Mouse (Mus musculus) macrophage (primary cell): ENCODE measurements around the gene Dagla. TPM values are rescaled to one million over a fixed set of nuclear protein-coding genes. Genes with fewer than 3 reads are reported as not detected.

ENCODE experiments used
- H3K27ac ChIP-seq: fragments of 350-480 bp; formaldehyde crosslinking; 2 replicates; pipeline ENCODE4 v1.9.0; 2021
- H3K36me3 ChIP-seq: fragments of 350-480 bp; formaldehyde crosslinking; 2 replicates; pipeline ENCODE4 v1.9.0; 2021; ENCODE audit errors: inconsistent target
- H3K4me3 ChIP-seq: fragments of 350-480 bp; formaldehyde crosslinking; 2 replicates; pipeline ENCODE4 v1.9.0; 2021; ENCODE audit errors: inconsistent target
- H3K79me2 ChIP-seq: fragments of 350-480 bp; formaldehyde crosslinking; 2 replicates; pipeline ENCODE4 v1.9.0; 2021; ENCODE audit errors: inconsistent target
- WGBS: methylation state at CpG from one replicate; pipeline ENCODE4 v1.1.7; 2026; ENCODE audit warnings: inconsistent platforms; ENCODE audit not compliant: missing documents; 5-methylcytosine and 5-hydroxymethylcytosine counted together
- polyA plus RNA-seq: library from polyadenylated mRNA; stranded (reverse); fragments of 250-400 nt; gene quantifications from 3 replicates; pipeline ENCODE4 v1.2.4, GENCODE M21; 2018; ENCODE audit warnings: inconsistent platforms

Gene Dagla
- polyA plus RNA-seq, 1 experiment from 2014 or later: 2.9 TPM

- WGBS: 61% methylated on average over 8 of the region's 11 CpGs
Measured at GRCm38 (mm10) chr19:10301263-10301662, 3.4 kb downstream of the Dagla start.

GRCm38 (mm10) chr19:10300809-10301208 lies 3.9 kb downstream of the Dagla start:
- Histone ChIP-seq H3K4me3 (no peak overlapping the region), H3K36me3 (no peaks in the 10 kb centered on the region), H3K79me2 (peaks cover 29% of the 10 kb centered on the region; the same call in 1 of the 2 replicates), H3K27ac (no peak overlapping the region)
- 53% methylated on average over 4 of the region's 4 CpGs for WGBS

More at GRCm38 (mm10) chr19:10301263-10301662, 3.4 kb downstream of the Dagla start:
- peaks cover 29% of the 10 kb centered on the region; the same call in 1 of the 2 replicates for H3K79me2 ChIP-seq
- no peak overlapping the region for H3K4me3 ChIP-seq
- no peaks in the 10 kb centered on the region for H3K36me3 ChIP-seq
- no peak overlapping the region for H3K27ac ChIP-seq

GRCm38 (mm10) chr19:10298268-10298667 lies 6.4 kb downstream of the Dagla start:
- no peak overlapping the region for H3K27ac ChIP-seq
- WGBS: 97% methylated on average over 4 of the region's 4 CpGs
- no peaks in the 10 kb centered on the region for H3K36me3 ChIP-seq
- H3K79me2 ChIP-seq: peaks cover 29% of the 10 kb centered on the region; the same call in 1 of the 2 replicates
- H3K4me3 ChIP-seq: no peak overlapping the region

GRCm38 (mm10) chr19:10297041-10297503 lies 7.6 kb downstream of the Dagla start:
- Histone ChIP-seq H3K36me3 (no peaks in the 10 kb centered on the region), H3K27ac (no peak overlapping the region), H3K79me2 (peaks cover 22% of the 10 kb centered on the region; the same call in 1 of the 2 replicates), H3K4me3 (no peak overlapping the region)
- 89% methylated on average over 8 of the region's 8 CpGs for WGBS

GRCm38 (mm10) chr19:10296306-10296705 lies 8.4 kb downstream of the Dagla start:
- no peak overlapping the region for H3K27ac ChIP-seq
- H3K79me2 ChIP-seq: peaks cover 19% of the 10 kb centered on the region; the same call in 1 of the 2 replicates
- WGBS: 87% methylated on average over 5 of the region's 5 CpGs
- no peaks in the 10 kb centered on the region for H3K36me3 ChIP-seq
- H3K4me3 ChIP-seq: no peak overlapping the region

- Histone ChIP-seq H3K79me2 (peaks cover 7% of the 10 kb centered on the region; the same call in 1 of the 2 replicates), H3K27ac (peak overlapping the region; percentile 34), H3K4me3 (no peak overlapping the region), H3K36me3 (no peaks in the 10 kb centered on the region)
- WGBS: 78% methylated on average over 19 of the region's 20 CpGs
Measured at GRCm38 (mm10) chr19:10294631-10295562, 9.8 kb downstream of the Dagla start.

GRCm38 (mm10) chr19:10293987-10294386 lies 10.7 kb downstream of the Dagla start:
- H3K36me3 ChIP-seq: no peaks in the 10 kb centered on the region
- 94% methylated on average over 5 of the region's 5 CpGs for WGBS
- H3K4me3 ChIP-seq: no peak overlapping the region
- H3K79me2 ChIP-seq: no peaks in the 10 kb centered on the region; the same call in 1 of the 2 replicates
- 0 out of 2 replicates have a peak overlapping the region, but pooled peaks have one; percentile 34 for H3K27ac ChIP-seq

GRCm38 (mm10) chr19:10291896-10292490 lies 12.7 kb downstream of the Dagla start:
- Histone ChIP-seq H3K27ac (no peak overlapping the region), H3K79me2 (no peaks in the 10 kb centered on the region; the same call in 1 of the 2 replicates), H3K36me3 (no peaks in the 10 kb centered on the region), H3K4me3 (no peak overlapping the region)
- WGBS: 69% methylated on average over 9 of the region's 9 CpGs

- peak overlapping the region; percentile 74 for H3K27ac ChIP-seq
- H3K36me3 ChIP-seq: no peaks in the 10 kb centered on the region
- WGBS: 36% methylated on average over 15 of the region's 16 CpGs
Measured at GRCm38 (mm10) chr19:10290153-10290945, 14.3 kb downstream of the Dagla start.

GRCm38 (mm10) chr19:10289609-10290150 lies 15.0 kb downstream of the Dagla start:
- 78% methylated on average over 3 of the region's 4 CpGs for WGBS
- peak overlapping the region; percentile 74 for H3K27ac ChIP-seq
- no peaks in the 10 kb centered on the region; the same call in 1 of the 2 replicates for H3K79me2 ChIP-seq
- H3K36me3 ChIP-seq: no peaks in the 10 kb centered on the region
- no peak overlapping the region for H3K4me3 ChIP-seq

More at GRCm38 (mm10) chr19:10290153-10290945, 14.3 kb downstream of the Dagla start:
- no peak overlapping the region for H3K4me3 ChIP-seq
- no peaks in the 10 kb centered on the region; the same call in 1 of the 2 replicates for H3K79me2 ChIP-seq

- H3K36me3 ChIP-seq: no peaks in the 10 kb centered on the region
- whole genome bisulfite sequencing: 92% methylated on average over 8 of the region's 8 CpGs
- no peak overlapping the region for H3K27ac ChIP-seq
Measured at GRCm38 (mm10) chr19:10288125-10289040, 16.3 kb downstream of the Dagla start.

GRCm38 (mm10) chr19:10286458-10286872 lies 18.2 kb downstream of the Dagla start:
- WGBS: 94% methylated on average over 10 of the region's 10 CpGs
- Histone ChIP-seq H3K4me3 (no peak overlapping the region), H3K36me3 (no peaks in the 10 kb centered on the region), H3K27ac (no peak overlapping the region), H3K79me2 (no peaks in the 10 kb centered on the region; the same call in 1 of the 2 replicates)

More at GRCm38 (mm10) chr19:10288125-10289040, 16.3 kb downstream of the Dagla start:
- Histone ChIP-seq H3K79me2 (no peaks in the 10 kb centered on the region; the same call in 1 of the 2 replicates), H3K4me3 (no peak overlapping the region)
